Mouse (Mus musculus) MEL (cell line): Measurements from ENCODE around the gene Ednrb.

ENCODE experiments used
- EP300 ChIP-seq, 2 experiments: IDR thresholded peaks; 2 replicates each; pipeline ENCODE4 v1.6.1; 2011; ENCODE audit warnings: improper control_type of control experiment in 2 of 2, low read length in 2 of 2, low read depth in 1 of 2, mild to moderate bottlenecking in 1 of 2
- HCFC1 ChIP-seq: IDR thresholded peaks from 2 replicates; pipeline ENCODE4 v1.6.1; 2012; ENCODE audit warnings: low read depth, mild to moderate bottlenecking, inconsistent platforms, low read length, improper control_type of control experiment, moderate library complexity
- ZKSCAN1 ChIP-seq: IDR thresholded peaks from 2 replicates; pipeline ENCODE4 v1.6.1; 2012; ENCODE audit warnings: low read depth, mild to moderate bottlenecking, inconsistent platforms, low read length, improper control_type of control experiment, moderate library complexity

DNA sequence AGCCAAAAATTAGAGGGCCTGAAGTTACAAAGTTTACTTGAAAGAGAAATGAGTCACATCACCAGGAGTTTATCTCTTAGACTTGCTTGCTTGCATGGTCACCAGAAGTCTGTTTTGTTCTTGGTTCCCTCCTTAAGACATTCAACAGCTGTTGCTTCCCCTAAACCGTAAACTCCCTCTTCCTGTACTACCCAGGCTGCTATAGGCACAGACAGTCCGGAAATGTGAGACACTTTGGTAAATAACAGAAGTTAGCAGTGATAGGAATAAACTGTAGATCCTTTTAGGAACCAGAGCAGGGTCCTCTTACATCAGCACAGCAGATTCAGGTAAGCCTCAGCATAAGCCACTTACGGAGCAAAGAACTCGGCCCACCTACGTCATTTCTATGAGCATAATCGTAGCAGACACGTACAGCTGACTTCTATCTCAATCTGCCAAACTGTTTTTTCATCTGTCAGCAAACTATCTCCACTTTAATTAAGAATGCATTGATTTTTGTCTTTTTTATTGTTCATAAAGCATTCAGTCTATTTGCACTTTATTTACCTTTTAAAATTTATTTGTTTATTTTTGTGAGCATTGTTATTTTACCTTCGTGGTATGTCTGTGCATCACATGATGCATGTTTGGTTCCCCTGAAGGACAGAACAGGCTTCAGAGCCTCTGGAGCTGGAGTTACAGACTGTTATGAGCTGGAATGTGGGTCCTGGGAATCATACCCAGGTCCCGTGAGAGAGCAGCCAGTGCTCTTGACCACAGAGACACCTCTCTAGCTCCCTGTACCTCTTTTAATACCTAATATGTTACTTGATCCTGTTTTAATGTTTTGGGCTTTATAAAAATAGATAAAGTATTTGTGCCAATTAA is 58.9 kb downstream of the Ednrb start:
- TF ChIP-seq HCFC1 (no peak), EP300 (IDR thresholded peaks at IDR 0.05; ENCODE audit: low read depth in 1 of 2, low read length in 2 of 2) (no peak), ZKSCAN1 (no peak)
